Mouse (Mus musculus): Measurements from ENCODE around the gene Ntmt1. TPM values are rescaled to one million over a fixed set of nuclear protein-coding genes. Genes with fewer than 3 reads are reported as not detected.
A peak's percentile ranks its signal among the peaks of the same experiment; 100 is the strongest.

The Ntmt1 gene
- total RNA-seq, 4 experiments from 2014 or later: 29.6 to 33.4 (median 32.3) TPM

DNA sequence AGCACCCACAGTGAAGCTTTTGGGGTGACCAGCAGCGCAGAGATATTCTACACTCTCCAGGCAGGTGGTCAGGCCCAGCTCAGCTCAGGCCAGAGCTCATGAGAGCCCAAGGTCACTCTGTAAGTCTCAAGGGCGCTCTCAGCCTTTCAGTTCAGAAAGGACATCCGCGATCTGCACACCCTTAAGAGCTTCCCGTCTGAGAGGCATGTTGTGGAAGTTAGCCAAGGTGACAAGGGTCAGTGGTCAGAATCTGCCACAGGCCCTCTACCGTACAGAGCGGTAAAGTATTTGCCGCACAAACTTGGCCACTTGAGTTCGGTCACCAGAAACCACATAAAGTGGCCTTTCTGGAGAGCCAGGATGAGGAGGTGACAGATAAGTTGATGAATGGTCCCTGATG lies 55.9 kb downstream of the Ntmt1 start:
- no peak for DNase-seq (ENCODE audit: low spot score in 2 of 2)

DNA sequence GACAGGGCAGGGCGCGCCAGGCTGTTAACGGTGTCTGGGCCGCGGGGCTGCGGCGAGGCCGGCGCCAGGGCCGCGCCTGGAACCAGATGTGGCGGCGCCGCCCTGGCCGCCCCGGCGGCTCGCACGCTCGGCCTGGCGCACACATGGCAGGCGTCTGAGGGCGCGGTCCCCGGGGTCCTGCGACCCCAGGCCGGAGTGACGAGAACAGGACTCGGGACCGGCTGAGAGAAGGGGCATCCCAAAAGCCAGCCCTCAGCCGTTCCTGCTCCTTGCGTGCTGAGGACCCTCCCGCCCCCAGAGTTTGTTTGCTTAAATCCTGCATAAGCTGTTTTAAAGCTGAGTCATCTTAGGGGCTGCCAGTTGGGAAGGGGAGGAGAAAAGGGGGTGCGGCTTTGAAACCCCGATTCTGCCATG lies 57.3 kb downstream of the Ntmt1 start:
- DNase-seq (ENCODE audit: low spot score in 2 of 2): no peak

DNA sequence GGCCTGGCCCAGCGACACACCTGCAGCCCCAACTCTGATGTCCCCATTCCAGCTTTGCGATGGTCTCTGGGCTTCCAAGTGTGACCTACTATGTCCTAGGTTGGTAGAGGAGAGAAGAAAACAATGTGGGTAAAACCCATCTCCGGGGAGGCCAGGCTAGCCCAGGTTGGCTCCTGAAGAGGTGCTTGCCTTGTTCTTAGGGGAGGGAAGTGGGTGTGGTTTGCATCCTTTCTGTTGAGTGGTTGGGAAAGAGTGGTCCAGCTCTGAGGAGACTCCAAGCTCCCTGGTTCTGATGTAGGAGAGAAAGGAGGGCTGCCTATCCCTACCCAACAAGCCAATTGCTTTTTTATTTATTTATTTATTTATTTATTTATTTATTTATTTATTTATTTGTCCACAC lies 57.8 kb downstream of the Ntmt1 start:
- DNase-seq (ENCODE audit: low spot score in 2 of 2): no peak

DNA sequence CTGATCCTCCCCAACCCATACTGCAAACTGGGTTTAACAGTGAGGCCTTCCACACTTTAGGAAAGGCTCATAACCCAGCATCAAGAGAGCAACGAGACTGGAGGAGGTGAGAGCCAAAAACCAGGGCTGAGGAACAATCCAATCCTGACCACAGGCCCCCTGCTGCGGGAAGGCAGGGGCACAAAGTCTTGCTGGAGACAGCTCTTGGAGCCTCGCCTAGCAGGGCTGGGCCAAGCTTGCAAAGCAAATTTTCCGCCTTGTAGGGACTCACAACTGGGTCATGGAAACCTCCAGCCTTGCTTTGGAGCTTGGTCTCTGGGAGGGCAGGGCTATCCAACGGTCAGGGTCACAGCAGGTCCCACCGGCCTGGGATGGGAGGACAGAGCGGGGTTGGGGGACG lies 63.2 kb downstream of the Ntmt1 start:
- peak; percentile 28 to 34 for DNase-seq (ENCODE audit: low spot score in 2 of 2)

Other genes starting within 250 kb of the Ntmt1 start
- gene Cstad, start 212.8 kb upstream of the Ntmt1 start, total RNA-seq (2022): 10 to 100 TPM in 1 of 4 experiments, 1 to 10 TPM in 3; 3.4 to 11.0 (median 7.0) TPM
- gene 1700001O22Rik, start 4.2 kb upstream of the Ntmt1 start, total RNA-seq (2022): 10 to 100 TPM in 1 of 4 experiments, 1 to 10 TPM in 3; 6.1 to 12.4 (median 7.1) TPM
- 10 to 100 TPM; 35.2 to 39.2 (median 37.5) TPM for gene Asb6, start 22.5 kb downstream of the Ntmt1 start, total RNA-seq (2022)
- 1 to 10 TPM in 3 of 4 experiments, under 1 TPM in 1; 0.94 to 3.9 (median 1.9) TPM for gene Prrx2, start 27.1 kb downstream of the Ntmt1 start, total RNA-seq (2022)
- 1 to 10 TPM; 3.4 to 5.4 (median 5.2) TPM for gene Ptges, start 122.0 kb downstream of the Ntmt1 start, total RNA-seq (2022)
- 10 to 100 TPM; 32.8 to 37.2 (median 36.0) TPM for gene Tor1b, start 145.1 kb downstream of the Ntmt1 start, total RNA-seq (2022)
- gene Tor1a, start 160.1 kb downstream of the Ntmt1 start, total RNA-seq (2022): 10 to 100 TPM; 41.3 to 47.7 (median 44.4) TPM
- 10 to 100 TPM; 66.5 to 72.2 (median 67.0) TPM for gene BC005624, start 174.4 kb downstream of the Ntmt1 start, total RNA-seq (2022)
- 10 to 100 TPM; 84.0 to 97.7 (median 90.5) TPM for gene Usp20, start 174.5 kb downstream of the Ntmt1 start, total RNA-seq (2022)